Mouse (Mus musculus) cortical plate, adult 2 months (tissue): ENCODE measurements around the gene Itpk1.

Source experiments
- CTCF ChIP-seq: fragments of 200-500 bp; IDR thresholded peaks from 2 replicates; pipeline ENCODE4 v1.5.1; 2011; ENCODE audit warnings: mild to moderate bottlenecking, control low read depth, low read length; ENCODE audit not compliant: insufficient read depth; ENCODE audit errors: extremely low read depth
- POLR2A ChIP-seq: fragments of 200-500 bp; IDR thresholded peaks from 2 replicates; pipeline ENCODE4 v1.6.1; 2011; ENCODE audit warnings: mild to moderate bottlenecking, low read length, control low read depth; ENCODE audit not compliant: insufficient read depth; ENCODE audit errors: extremely low read depth

GRCm38 (mm10) chr12:102521777-102522319 lies 182.9 kb downstream of the Itpk1 start:
- TF ChIP-seq POLR2A = no peak
- TF ChIP-seq CTCF = no peak
